Mouse (Mus musculus): ENCODE measurements around the gene Acot1.
"Not testable (repeated sequence)": the region's sequence is repeated elsewhere in the genome, so short reads cannot be mapped to it uniquely, and the experiment has no call there.

Gene Acot1

GRCm38 (mm10) chr12:84022266-84022665 is 13.0 kb downstream of the Acot1 start:
- DNase-seq (ENCODE audit: low spot score), result not testable (repeated sequence)

GRCm38 (mm10) chr12:84023052-84023745 is 13.9 kb downstream of the Acot1 start:
- DNase-seq (ENCODE audit: low spot score), result no peak

GRCm38 (mm10) chr12:84025888-84026287 is 16.6 kb downstream of the Acot1 start:
- no peak for DNase-seq (ENCODE audit: low spot score)

- not testable (repeated sequence) for DNase-seq (ENCODE audit: low spot score)
Measured at GRCm38 (mm10) chr12:84028328-84028727, 19.0 kb downstream of the Acot1 start.

GRCm38 (mm10) chr12:84029043-84029442 is 19.8 kb downstream of the Acot1 start:
- not testable (repeated sequence) for DNase-seq (ENCODE audit: low spot score)

GRCm38 (mm10) chr12:84030659-84031332 is 21.5 kb downstream of the Acot1 start:
- DNase-seq (ENCODE audit: low spot score), result peak; percentile 63

DNA sequence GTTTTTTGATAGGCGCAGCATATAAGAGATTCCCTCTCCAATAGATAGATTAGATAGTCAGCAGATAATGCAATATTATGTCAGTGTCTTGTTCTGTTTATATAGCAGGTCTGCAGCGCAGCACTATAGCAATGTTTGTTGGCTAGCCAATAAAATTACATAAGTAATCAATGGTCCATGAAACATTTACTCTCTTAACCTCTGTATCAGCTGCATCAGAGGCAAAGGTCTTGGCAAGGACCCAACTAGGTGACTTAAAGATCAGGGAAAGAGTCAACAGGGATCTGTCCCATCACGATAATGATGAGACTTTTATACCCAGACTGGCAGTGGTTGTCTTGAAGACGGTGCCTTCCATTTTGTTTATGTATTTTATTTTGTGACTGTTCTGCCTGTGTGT is 23.6 kb downstream of the Acot1 start:
- no peak for DNase-seq (ENCODE audit: low spot score)

- not testable (repeated sequence) for DNase-seq (ENCODE audit: low spot score)
Measured at GRCm38 (mm10) chr12:84033302-84033701, 24.0 kb downstream of the Acot1 start.

- DNase-seq (ENCODE audit: low spot score), result no peak
Measured at GRCm38 (mm10) chr12:84034108-84034507, 24.8 kb downstream of the Acot1 start.

GRCm38 (mm10) chr12:84038241-84038640 is 29.0 kb downstream of the Acot1 start, which contains the start of gene Acot4:
Gene Acot4 (plus strand): TSS chr12:84038379.
- DNase-seq (ENCODE audit: low spot score), result not testable (repeated sequence)

DNA sequence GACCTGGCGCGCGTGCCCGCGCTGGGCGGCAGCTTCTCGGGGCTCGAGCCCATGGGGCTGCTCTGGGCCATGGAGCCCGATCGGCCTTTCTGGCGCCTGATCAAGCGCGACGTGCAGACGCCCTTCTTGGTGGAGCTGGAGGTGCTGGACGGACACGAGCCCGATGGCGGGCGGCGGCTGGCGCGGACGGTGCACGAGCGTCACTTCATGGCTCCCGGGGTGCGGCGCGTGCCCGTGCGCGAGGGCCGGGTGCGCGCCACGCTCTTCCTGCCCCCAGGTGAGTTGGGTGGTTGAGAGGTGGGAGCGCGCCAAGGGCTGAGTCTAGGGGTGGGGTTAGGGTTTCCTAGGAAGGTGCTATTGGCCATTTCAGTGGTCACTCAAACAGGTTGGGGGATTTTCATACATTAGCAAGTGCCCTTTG is 29.4 kb downstream of the Acot1 start, which contains the start of gene Gm49366:
TSS of gene Gm49366 (plus strand) at position 245 of the 421 bp plus-strand sequence.
- DNase-seq (ENCODE audit: low spot score), result peak; percentile 19

GRCm38 (mm10) chr12:84042248-84042647 is 33.0 kb downstream of the Acot1 start:
- DNase-seq (ENCODE audit: low spot score), result no peak

GRCm38 (mm10) chr12:84044045-84044444 is 34.8 kb downstream of the Acot1 start:
- DNase-seq (ENCODE audit: low spot score), result no peak

DNA sequence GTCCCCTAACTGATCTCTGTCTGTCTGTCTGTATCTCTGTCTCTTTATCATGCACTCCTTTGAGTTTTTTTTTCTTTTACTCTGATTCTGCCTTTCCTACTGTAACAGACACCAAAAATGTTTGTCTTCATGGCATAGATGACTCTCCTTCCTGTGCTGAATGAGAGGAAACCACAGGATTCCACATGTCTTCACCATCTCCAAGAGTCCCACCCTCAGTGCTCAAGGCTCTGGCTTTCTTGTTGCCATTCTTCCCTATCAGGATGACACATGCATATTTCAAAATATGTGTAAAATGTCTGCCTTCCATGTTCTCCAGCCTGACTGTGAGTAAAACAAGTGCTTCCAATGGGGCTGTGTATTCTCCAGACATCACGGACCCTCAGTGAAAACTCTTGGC is 37.6 kb downstream of the Acot1 start:
- DNase-seq (ENCODE audit: low spot score), result no peak

DNA sequence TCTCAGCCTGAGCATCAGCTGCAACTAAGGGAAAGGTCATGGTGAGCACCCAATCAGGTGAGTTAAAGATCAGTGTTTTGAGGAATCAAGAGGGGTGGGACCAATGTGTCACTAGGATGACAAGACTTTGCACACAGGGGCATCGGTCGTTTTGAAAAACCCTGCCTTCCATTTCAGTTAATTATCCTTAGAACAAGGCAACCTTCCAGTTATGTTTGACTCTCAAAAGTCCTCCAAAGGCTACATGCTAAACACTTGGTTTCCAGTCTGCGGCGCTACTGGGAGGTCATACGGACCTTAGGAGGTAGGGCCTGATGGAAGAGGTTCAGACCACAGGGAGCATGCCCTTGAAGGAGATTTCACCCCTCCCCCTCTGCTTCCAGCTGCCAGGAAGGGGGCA is 41.5 kb downstream of the Acot1 start:
- DNase-seq (ENCODE audit: low spot score), result not testable (repeated sequence)

DNA sequence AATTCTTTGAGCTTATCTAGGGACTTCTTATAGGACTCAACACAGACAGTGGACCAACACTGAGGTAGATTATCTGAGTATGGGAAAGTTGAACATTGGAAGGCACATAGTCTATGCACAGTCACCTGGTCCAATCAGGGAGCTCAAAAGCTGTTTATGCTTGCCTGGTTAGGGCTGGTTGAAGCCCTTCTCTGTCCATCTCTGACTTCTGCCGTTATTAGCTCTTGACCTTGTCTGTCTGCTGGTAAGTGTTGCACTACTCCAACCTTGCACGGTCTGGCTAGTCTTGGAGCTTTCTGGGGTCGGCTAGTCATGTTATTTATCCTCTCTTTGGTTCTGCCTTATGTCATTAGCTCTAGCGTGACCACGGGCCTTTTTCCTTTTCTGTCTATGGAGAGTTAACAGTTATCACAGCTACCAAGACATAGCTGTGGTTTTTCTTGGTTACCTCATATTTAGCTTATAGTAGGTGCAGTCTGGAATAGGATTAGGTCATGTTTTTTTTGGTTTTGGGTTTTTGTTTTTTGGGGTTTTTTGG is 42.7 kb downstream of the Acot1 start, which contains the start of gene Acot3:
TSS of gene Acot3 (plus strand) at position 208 of the 538 bp plus-strand sequence.
- DNase-seq (ENCODE audit: low spot score), result no peak

- DNase-seq (ENCODE audit: low spot score), result no peak
Measured at GRCm38 (mm10) chr12:84052609-84053008, 43.3 kb downstream of the Acot1 start.

DNA sequence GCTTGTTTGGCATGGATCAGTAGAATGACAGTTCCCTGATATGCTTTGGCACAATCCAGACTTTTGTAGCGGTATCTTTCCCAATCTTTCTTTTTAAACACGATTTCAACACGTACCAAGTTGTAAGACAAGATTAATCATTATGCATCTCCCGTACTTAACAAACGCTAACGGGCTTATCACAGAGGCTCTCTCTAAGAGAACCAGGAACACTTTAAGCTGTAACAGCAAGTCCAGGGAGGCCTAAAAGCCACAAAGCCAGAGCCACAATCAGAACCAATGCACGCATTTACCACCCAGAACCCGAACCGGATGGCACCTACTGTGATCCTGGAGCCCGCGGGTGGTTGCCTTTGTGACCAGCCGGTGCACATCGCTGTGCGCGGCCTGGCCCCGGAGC is 43.9 kb downstream of the Acot1 start:
- no peak for DNase-seq (ENCODE audit: low spot score)

DNA sequence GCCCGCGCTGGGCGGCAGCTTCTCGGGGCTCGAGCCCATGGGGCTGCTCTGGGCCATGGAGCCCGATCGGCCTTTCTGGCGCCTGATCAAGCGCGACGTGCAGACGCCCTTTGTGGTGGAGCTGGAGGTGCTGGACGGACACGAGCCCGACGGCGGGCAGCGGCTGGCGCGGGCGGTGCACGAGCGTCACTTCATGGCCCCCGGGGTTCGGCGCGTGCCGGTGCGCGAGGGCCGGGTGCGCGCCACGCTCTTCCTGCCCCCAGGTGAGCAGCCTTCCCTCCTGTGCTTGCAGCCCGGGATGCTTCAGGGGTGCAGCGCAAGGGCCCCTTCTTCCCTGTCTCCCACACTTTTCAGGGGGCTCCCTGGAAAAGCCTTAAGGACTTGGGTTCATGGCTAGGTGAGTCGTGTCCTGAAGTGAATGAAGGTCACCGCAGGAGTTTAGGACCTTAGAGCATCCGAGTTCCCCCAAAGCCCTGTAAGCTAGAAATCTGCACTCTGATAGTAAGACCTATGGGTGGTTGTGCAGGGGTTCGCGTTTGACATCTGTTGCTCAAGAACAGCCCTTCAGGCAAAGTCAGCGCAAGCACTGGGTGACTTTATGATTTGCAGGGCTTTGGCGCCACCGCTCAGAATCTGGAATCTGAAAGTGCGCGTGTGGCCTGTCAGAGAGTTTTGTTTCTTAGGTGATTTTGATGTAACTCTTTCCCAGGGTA is 44.5 kb downstream of the Acot1 start:
- no peak for DNase-seq (ENCODE audit: low spot score)

DNA sequence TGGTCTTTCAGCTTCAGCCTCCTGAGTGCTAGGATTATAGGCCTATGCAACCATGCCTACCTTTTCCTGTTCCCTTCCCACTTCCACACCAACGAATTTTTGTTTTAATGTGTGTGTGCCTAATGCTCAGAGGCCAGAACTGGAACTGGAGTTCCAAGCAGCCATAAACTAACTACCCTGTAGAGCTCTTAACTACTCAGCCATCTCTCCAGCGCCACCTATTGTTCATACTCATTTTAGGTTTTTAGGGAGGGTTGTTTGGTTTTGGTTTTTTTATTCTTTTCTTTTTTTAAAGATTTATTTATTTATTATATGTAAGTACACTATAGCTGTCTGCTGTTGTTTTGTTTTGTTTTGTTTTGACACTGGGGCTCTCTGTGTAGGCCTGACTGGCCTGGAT is 51.7 kb downstream of the Acot1 start:
- DNase-seq (ENCODE audit: low spot score), result no peak

DNA sequence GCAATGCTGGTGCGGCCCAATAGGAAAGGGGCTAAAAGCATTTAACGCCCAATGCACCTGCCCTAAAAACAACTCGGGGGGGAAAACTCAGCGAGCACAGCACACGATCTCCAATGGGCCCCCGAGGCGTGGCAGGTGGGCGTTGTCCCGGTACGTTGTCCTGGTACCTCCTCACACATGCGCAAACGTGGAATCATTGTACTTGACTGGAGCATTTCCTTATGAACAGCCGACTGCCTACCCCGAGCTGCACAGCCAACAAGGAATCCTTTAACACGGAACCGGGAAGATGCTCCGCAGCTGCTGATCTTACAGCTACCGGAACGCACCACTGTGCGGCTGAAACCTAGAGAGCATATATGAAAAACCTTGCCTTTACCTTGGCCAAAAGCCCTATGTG is 53.0 kb downstream of the Acot1 start:
- DNase-seq (ENCODE audit: low spot score), result no peak

DNA sequence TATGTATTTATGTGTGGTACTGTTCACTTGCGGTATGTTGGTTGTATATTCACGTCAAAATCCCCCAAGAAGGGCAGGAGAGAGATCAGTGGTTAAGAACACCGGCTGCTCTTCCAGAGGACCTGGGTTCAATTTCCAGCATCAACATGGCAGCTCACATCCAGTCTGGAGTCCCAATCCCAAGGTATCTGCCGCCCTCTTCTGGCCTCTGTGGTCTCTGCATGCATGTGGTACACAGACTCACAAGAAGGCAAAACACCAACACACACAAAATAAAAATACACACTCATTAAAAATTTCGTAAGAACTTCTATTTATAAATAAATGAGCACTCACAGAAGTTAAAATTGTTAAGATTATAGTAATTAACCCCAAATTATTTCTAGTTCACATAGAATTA is 53.9 kb downstream of the Acot1 start:
- no peak for DNase-seq (ENCODE audit: low spot score)
